Mouse (Mus musculus): ENCODE measurements at regions not wholly inside any gene's neighbourhood (a gene's known extent, or its start where the extent isn't known, plus 50 kb on each side); places are given as distances from the start of the nearest gene placed in this dataset.

- no peak for DNase-seq (ENCODE audit: extremely low spot score, low read depth, low spot score)
Observed at GRCm38 (mm10) chrX:108608446-108608845, 56.2 kb downstream of the Gm379 start.

DNA sequence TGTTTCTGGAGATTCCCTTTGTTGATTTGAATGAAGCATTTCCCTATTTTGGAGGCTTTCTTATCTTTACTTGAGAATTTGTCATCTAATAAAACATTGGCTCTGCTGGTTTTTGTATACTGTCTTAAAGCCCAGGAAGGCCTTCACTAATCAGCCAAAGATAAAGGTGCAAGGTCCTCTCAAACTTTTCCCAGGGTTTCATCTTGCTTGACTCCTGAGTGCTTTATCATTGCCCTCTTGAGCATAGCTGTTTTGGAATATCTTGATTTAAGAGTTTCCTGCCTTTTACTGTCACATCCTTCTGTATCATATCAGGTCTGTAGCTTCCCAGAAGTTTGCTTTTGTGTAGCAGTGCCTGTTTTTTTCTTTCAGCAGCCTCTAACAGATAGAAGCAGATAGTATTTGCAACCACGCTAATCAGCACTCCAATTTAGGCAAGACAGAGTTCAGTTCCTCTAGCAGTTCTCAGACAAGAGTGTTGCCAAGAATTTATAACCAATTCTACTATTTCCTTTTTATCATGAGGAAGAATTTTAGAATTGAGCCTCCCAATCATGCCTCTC lies 64.7 kb downstream of the Gm379 start:
- no peak for DNase-seq (ENCODE audit: extremely low spot score, low read depth, low spot score)

DNA sequence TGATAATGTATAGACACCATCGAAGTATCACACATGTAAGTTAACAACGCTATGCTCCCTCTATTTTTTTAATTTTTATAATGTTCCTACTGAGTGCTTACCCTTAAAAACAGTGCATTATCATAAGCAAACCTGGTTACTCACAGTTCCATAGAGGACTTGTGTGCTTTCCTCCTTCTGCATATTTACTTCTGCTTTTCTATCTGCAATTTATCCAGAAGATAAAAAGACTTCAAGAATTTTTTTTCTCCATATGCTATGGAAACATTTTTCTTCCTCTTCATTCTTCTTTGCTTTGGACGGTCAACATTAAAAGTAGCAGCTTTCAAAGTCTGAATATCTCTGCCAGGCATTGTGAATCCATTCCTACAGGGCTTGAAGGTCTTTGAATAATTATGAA lies 102.7 kb downstream of the Gm379 start:
- DNase-seq (ENCODE audit: extremely low spot score, low read depth, low spot score): no peak

DNA sequence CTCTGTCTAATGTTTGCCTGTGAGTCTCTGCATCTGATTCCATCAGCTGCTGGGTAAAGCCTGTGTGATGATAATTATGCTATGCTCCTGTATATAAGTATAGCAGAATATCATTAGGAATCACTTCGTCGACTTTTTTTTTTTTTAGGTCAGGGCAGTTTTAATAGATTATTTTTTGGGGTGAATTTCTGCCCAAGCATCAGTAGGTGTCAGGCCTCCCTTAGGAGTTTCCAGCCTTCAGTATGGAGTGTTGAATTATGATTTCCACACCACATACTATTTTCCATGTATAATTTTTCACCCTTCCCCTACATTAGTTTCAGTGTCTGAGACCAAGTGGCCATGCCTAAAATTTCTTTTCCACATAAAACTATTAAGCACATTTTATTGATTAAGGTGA lies 121.5 kb downstream of the Gm379 start:
- DNase-seq (ENCODE audit: extremely low spot score, low read depth, low spot score): no peak

DNA sequence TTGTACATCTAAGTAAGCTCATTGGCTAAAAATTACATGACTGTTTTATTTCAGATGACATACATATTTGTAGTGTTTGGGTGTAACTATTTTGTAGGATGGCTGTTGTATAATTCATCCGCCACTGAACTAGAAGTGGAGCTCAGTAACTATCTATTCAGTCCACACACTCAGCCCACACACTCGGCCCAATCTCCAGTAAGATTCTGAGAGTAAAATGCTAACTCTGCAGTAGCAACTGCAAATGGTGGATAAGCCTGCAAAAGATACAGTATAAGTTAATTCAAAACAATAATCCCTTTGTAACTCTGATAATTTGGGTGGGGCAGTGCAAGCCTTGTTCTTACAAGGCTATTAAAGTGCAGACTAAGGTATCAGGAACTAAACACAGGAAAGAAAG lies 123.3 kb downstream of the Gm379 start:
- no peak for DNase-seq (ENCODE audit: extremely low spot score, low read depth, low spot score)

DNA sequence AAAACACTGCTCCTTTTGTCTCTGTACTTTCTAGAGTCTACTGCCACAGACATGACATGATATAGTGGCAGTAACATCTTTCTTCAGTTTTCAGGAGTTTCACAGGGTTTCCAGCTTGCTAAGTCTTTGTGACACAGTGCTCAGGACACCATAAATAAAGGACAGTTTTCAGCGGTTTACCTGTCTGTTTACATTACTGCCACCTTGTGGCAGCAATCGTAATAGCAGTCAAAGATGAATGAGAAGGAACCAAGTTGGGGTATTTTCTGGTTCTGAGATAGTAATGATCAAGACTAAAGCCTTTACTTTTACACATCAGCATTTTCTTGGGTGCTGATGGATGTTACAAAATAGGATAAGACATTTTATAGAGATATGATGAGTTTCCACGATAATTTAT lies 127.7 kb downstream of the Gm379 start:
- peak; percentile 30 for DNase-seq (ENCODE audit: extremely low spot score, low read depth, low spot score)

Measured in hindlimb bud, embryonic 11.5 days (tissue).